Mouse (Mus musculus): ENCODE measurements around the gene Mrm3. TPM values are rescaled to one million over a fixed set of nuclear protein-coding genes. Genes with fewer than 3 reads are reported as not detected.

Gene Mrm3
- polyA plus RNA-seq, 1 experiment = 17.8 TPM

GRCm38 (mm10) chr11:76236136-76236535 is 7.4 kb upstream of the Mrm3 start:
- Histone ChIP-seq H3ac (ENCODE audit: control insufficient read depth, insufficient read length) (no peak overlapping the region), H3K27me3 (ENCODE audit: control insufficient read depth, insufficient read depth, insufficient read length) (no peaks in the 10 kb centered on the region), H3K36me3 (ENCODE audit: control insufficient read depth, insufficient read depth) (peaks cover 18% of the 10 kb centered on the region), H3K4me3 (no peak overlapping the region), H3K4me2 (ENCODE audit: low read depth) (no peak overlapping the region), H3K79me2 (ENCODE audit: control insufficient read depth, insufficient read depth) (no peaks in the 10 kb centered on the region)
- TF ChIP-seq CEBPB (IDR thresholded peaks at IDR 0.05; ENCODE audit: insufficient read depth, poor library complexity, severe bottlenecking) (no peak), USF1 (IDR thresholded peaks at IDR 0.05; ENCODE audit: low read depth) (no peak), MYOD1 (IDR thresholded peaks at IDR 0.05; ENCODE audit: control insufficient read depth in 1 of 3, insufficient read length in 2 of 3, low read depth in 2 of 3) (no peak), TCF3 (IDR thresholded peaks at IDR 0.05; ENCODE audit: insufficient read length, low read depth) (no peak), E2F4 (IDR thresholded peaks at IDR 0.05; ENCODE audit: insufficient read depth) (no peak), MAX (IDR thresholded peaks at IDR 0.05; ENCODE audit: low read depth) (no peak), POLR2AphosphoS2 (IDR thresholded peaks at IDR 0.05; ENCODE audit: insufficient read length, low read depth) (no peak), SRF (IDR thresholded peaks at IDR 0.05; ENCODE audit: control insufficient read depth, insufficient read length, low read depth) (no peak), POLR2A (IDR thresholded peaks at IDR 0.05; ENCODE audit: insufficient read length, low read depth) (no peak), TCF12 (IDR thresholded peaks at IDR 0.05; ENCODE audit: insufficient read depth, poor library complexity, severe bottlenecking) (no peak), MYOG (IDR thresholded peaks at IDR 0.05; ENCODE audit: control insufficient read depth in 1 of 3, insufficient read depth in 1 of 3, insufficient read length in 2 of 3, low read depth in 2 of 3) (no peak), REST (IDR thresholded peaks at IDR 0.05; ENCODE audit: insufficient read depth, insufficient read length) (no peak)

- TF ChIP-seq CEBPB (IDR thresholded peaks at IDR 0.05; ENCODE audit: insufficient read depth, poor library complexity, severe bottlenecking) = no peak
- TF ChIP-seq TCF12 (IDR thresholded peaks at IDR 0.05; ENCODE audit: insufficient read depth, poor library complexity, severe bottlenecking) = no peak
- no peak for TF ChIP-seq E2F4 (IDR thresholded peaks at IDR 0.05; ENCODE audit: insufficient read depth)
- TF ChIP-seq REST (IDR thresholded peaks at IDR 0.05; ENCODE audit: insufficient read depth, insufficient read length) = no peak
- no peak for TF ChIP-seq POLR2AphosphoS2 (IDR thresholded peaks at IDR 0.05; ENCODE audit: insufficient read length, low read depth)
- Histone ChIP-seq H3K27me3 (ENCODE audit: control insufficient read depth, insufficient read depth, insufficient read length) (no peaks in the 10 kb centered on the region), H3K79me2 (ENCODE audit: control insufficient read depth, insufficient read depth) (peaks cover 20% of the 10 kb centered on the region), H3K4me2 (ENCODE audit: low read depth) (no peak overlapping the region), H3ac (ENCODE audit: control insufficient read depth, insufficient read length) (no peak overlapping the region), H3K36me3 (ENCODE audit: control insufficient read depth, insufficient read depth) (no peaks in the 10 kb centered on the region), H3K4me3 (no peak overlapping the region)
Observed at GRCm38 (mm10) chr11:76239750-76240149, 3.8 kb upstream of the Mrm3 start.

GRCm38 (mm10) chr11:76243811-76244546 is 464 bp downstream of the Mrm3 start:
- peaks cover 12% of the 10 kb centered on the region for H3K36me3 ChIP-seq (ENCODE audit: control insufficient read depth, insufficient read depth)
- H3K4me3 ChIP-seq = peak overlapping the region; percentile 85
- peaks cover 32% of the 10 kb centered on the region for H3K79me2 ChIP-seq (ENCODE audit: control insufficient read depth, insufficient read depth)
- TF ChIP-seq USF1 (IDR thresholded peaks at IDR 0.05; ENCODE audit: low read depth) (no peak), MYOG (IDR thresholded peaks at IDR 0.05; ENCODE audit: control insufficient read depth in 1 of 3, insufficient read depth in 1 of 3, insufficient read length in 2 of 3, low read depth in 2 of 3) (no peak), POLR2A (IDR thresholded peaks at IDR 0.05; ENCODE audit: insufficient read length, low read depth) (no peak), MYOD1 (IDR thresholded peaks at IDR 0.05; ENCODE audit: control insufficient read depth in 1 of 3, insufficient read length in 2 of 3, low read depth in 2 of 3) (no peak), REST (IDR thresholded peaks at IDR 0.05; ENCODE audit: insufficient read depth, insufficient read length) (no peak)
- H3ac ChIP-seq (ENCODE audit: control insufficient read depth, insufficient read length) = peak overlapping the region; percentile 68
- H3K27me3 ChIP-seq (ENCODE audit: control insufficient read depth, insufficient read depth, insufficient read length) = no peaks in the 10 kb centered on the region
- peak overlapping the region; percentile 80 for H3K4me2 ChIP-seq (ENCODE audit: low read depth)

- no peaks in the 10 kb centered on the region for H3K27me3 ChIP-seq (ENCODE audit: control insufficient read depth, insufficient read depth, insufficient read length)
- no peak for TF ChIP-seq POLR2A (IDR thresholded peaks at IDR 0.05; ENCODE audit: insufficient read length, low read depth)
- no peak for TF ChIP-seq E2F4 (IDR thresholded peaks at IDR 0.05; ENCODE audit: insufficient read depth)
- no peak for TF ChIP-seq CEBPB (IDR thresholded peaks at IDR 0.05; ENCODE audit: insufficient read depth, poor library complexity, severe bottlenecking)
- no peak for TF ChIP-seq MYOD1 (IDR thresholded peaks at IDR 0.05; ENCODE audit: control insufficient read depth in 1 of 3, insufficient read length in 2 of 3, low read depth in 2 of 3)
- TF ChIP-seq USF1 (IDR thresholded peaks at IDR 0.05; ENCODE audit: low read depth) = no peak
- TF ChIP-seq TCF12 (IDR thresholded peaks at IDR 0.05; ENCODE audit: insufficient read depth, poor library complexity, severe bottlenecking) = no peak
- peaks cover 32% of the 10 kb centered on the region for H3K79me2 ChIP-seq (ENCODE audit: control insufficient read depth, insufficient read depth)
- no peak overlapping the region for H3K4me3 ChIP-seq
- peaks cover 17% of the 10 kb centered on the region for H3K36me3 ChIP-seq (ENCODE audit: control insufficient read depth, insufficient read depth)
- no peak overlapping the region for H3K4me2 ChIP-seq (ENCODE audit: low read depth)
- H3ac ChIP-seq (ENCODE audit: control insufficient read depth, insufficient read length) = no peak overlapping the region
Observed at GRCm38 (mm10) chr11:76246439-76246838, 2.9 kb downstream of the Mrm3 start.

- H3K27me3 ChIP-seq (ENCODE audit: control insufficient read depth, insufficient read depth, insufficient read length) = no peaks in the 10 kb centered on the region
- H3K79me2 ChIP-seq (ENCODE audit: control insufficient read depth, insufficient read depth) = peaks cover 32% of the 10 kb centered on the region
- no peak for TF ChIP-seq SRF (IDR thresholded peaks at IDR 0.05; ENCODE audit: control insufficient read depth, insufficient read length, low read depth)
- no peak for TF ChIP-seq POLR2A (IDR thresholded peaks at IDR 0.05; ENCODE audit: insufficient read length, low read depth)
- TF ChIP-seq MYOD1 (IDR thresholded peaks at IDR 0.05; ENCODE audit: control insufficient read depth in 1 of 3, insufficient read length in 2 of 3, low read depth in 2 of 3) = no peak
- no peak for TF ChIP-seq POLR2AphosphoS2 (IDR thresholded peaks at IDR 0.05; ENCODE audit: insufficient read length, low read depth)
- TF ChIP-seq TCF3 (IDR thresholded peaks at IDR 0.05; ENCODE audit: insufficient read length, low read depth) = no peak
- no peak for TF ChIP-seq MYOG (IDR thresholded peaks at IDR 0.05; ENCODE audit: control insufficient read depth in 1 of 3, insufficient read depth in 1 of 3, insufficient read length in 2 of 3, low read depth in 2 of 3)
- H3ac ChIP-seq (ENCODE audit: control insufficient read depth, insufficient read length) = no peak overlapping the region
- no peak overlapping the region for H3K4me3 ChIP-seq
- H3K4me2 ChIP-seq (ENCODE audit: low read depth) = no peak overlapping the region
- H3K36me3 ChIP-seq (ENCODE audit: control insufficient read depth, insufficient read depth) = peaks cover 17% of the 10 kb centered on the region
Observed at GRCm38 (mm10) chr11:76247239-76247638, 3.7 kb downstream of the Mrm3 start.
